Mouse (Mus musculus): ENCODE results near the gene Slc38a4.

- TF ChIP-seq POLR2A (IDR thresholded peaks at IDR 0.05; ENCODE audit: borderline replicate concordance, low read depth, low read length) (no peak), CTCF (IDR thresholded peaks at IDR 0.05; ENCODE audit: low read depth, low read length) (no peak)
These were observed 24.7 kb downstream of the Slc38a4 start for GRCm38 (mm10) chr15:97030984-97031492.
